23 mouse cellular contexts compared by ENCODE assay signal in genomic region chr3:86629379-86629778, GRCm38 (mm10).
DNase-seq lines count a peak whose midpoint lies in the region; ATAC-seq and TF ChIP-seq lines count a peak whose summit lies in the region.
"Had no signal": no experiment of that assay in that cellular context is flagged by ENCODE, and none has a peak within 500 bp of the region (broad histone marks: within the 10 kb centered on the region; RNA-seq: fewer than 3 reads in every experiment).

No protein-coding gene starts in this region.

- WGBS in midbrain, embryonic 11.5 days, result 91% methylated on average over 4 of the region's 4 CpGs
- 96% methylated on average over 4 of the region's 4 CpGs for WGBS in midbrain, embryonic 16.5 days
- WGBS in liver, embryonic 14.5 days (ENCODE audit: insufficient replicate concordance), result 35% methylated on average over 4 of the region's 4 CpGs
- 86% methylated on average over 4 of the region's 4 CpGs for WGBS in limb, embryonic 10.5 days

- H3K36me3 ChIP-seq in midbrain, embryonic 11.5 days (ENCODE audit: control insufficient read depth, insufficient read depth, low read length), result no peaks in the 10 kb centered on the region
- no peaks in the 10 kb centered on the region for H3K36me3 ChIP-seq in midbrain, embryonic 16.5 days (ENCODE audit: control insufficient read depth, insufficient read depth, low read length)
- H3K36me3 ChIP-seq in liver, embryonic 14.5 days (replicated peaks; ENCODE audit: control insufficient read depth, insufficient read depth, low read depth), result no peaks in the 10 kb centered on the region
- H3K36me3 ChIP-seq in limb, embryonic 10.5 days, result no peaks in the 10 kb centered on the region
- H3K36me3 ChIP-seq: embryonic facial prominence, embryonic 15.5 days; forebrain, embryonic 12.5 days; heart, embryonic 13.5 days; hindbrain, embryonic 12.5 days had no signal

- H3K27ac ChIP-seq in midbrain, embryonic 11.5 days (ENCODE audit: low read depth, low read length), result no peak overlapping the region
- H3K27ac ChIP-seq in midbrain, embryonic 16.5 days (ENCODE audit: low read length), result no peak overlapping the region
- no peak overlapping the region for H3K27ac ChIP-seq in liver, embryonic 14.5 days
- H3K27ac ChIP-seq in limb, embryonic 10.5 days, result no peak overlapping the region
- H3K27ac ChIP-seq: embryonic facial prominence, embryonic 15.5 days; forebrain, embryonic 12.5 days; heart, embryonic 13.5 days; hindbrain, embryonic 12.5 days; hindbrain, postnatal 0 days had no signal

- H3K27me3 ChIP-seq in midbrain, embryonic 11.5 days (ENCODE audit: control insufficient read depth, insufficient read depth, low read length), result no peaks in the 10 kb centered on the region
- H3K27me3 ChIP-seq in midbrain, embryonic 16.5 days (ENCODE audit: control insufficient read depth, insufficient read depth, low read depth, low read length), result no peaks in the 10 kb centered on the region
- no peaks in the 10 kb centered on the region for H3K27me3 ChIP-seq in liver, embryonic 14.5 days (ENCODE audit: control insufficient read depth, insufficient read depth, low read length)
- no peaks in the 10 kb centered on the region for H3K27me3 ChIP-seq in limb, embryonic 10.5 days (ENCODE audit: low read depth, poor library complexity, severe bottlenecking)
- H3K27me3 ChIP-seq: embryonic facial prominence, embryonic 15.5 days; forebrain, embryonic 12.5 days; heart, embryonic 13.5 days; hindbrain, embryonic 12.5 days had no signal

- peak; percentile 18; the same call in 1 of the 2 replicates for TF ChIP-seq EP300 in liver, embryonic 14.5 days (IDR thresholded peaks at IDR 0.05; ENCODE audit: low read depth)

- H3K9me3 ChIP-seq in midbrain, embryonic 11.5 days (ENCODE audit: control insufficient read depth, low read length), result no peaks in the 10 kb centered on the region
- H3K9me3 ChIP-seq in midbrain, embryonic 16.5 days (replicated peaks; ENCODE audit: control insufficient read depth, low read length, poor library complexity, severe bottlenecking), result no peaks in the 10 kb centered on the region
- no peaks in the 10 kb centered on the region for H3K9me3 ChIP-seq in liver, embryonic 14.5 days (ENCODE audit: control insufficient read depth, low read length)
- H3K9me3 ChIP-seq in limb, embryonic 10.5 days (replicated peaks), result no peaks in the 10 kb centered on the region
- H3K9me3 ChIP-seq: embryonic facial prominence, embryonic 15.5 days; forebrain, embryonic 12.5 days; heart, embryonic 13.5 days; hindbrain, embryonic 12.5 days had no signal

- peak; percentile 51 for DNase-seq in midbrain, embryonic 11.5 days (ENCODE audit: low spot score, missing footprints)
- peak; percentile 16 for DNase-seq in c-Kit-positive CD71-positive TER-119-negative erythroid progenitor cells, embryonic 14.5 days (ENCODE audit: low read depth)
- no peak for DNase-seq in liver, embryonic 14.5 days (ENCODE audit: low read depth in 3 of 3, low spot score in 3 of 3)
- no peak for DNase-seq in B cell, adult 2 months
- no peak for DNase-seq in ovary, postnatal 14 days (ENCODE audit: low spot score)
- DNase-seq in limb, embryonic 10.5 days (ENCODE audit: low spot score), result no peak
- DNase-seq: adrenal gland, adult 2 months; adrenal gland, postnatal 25 days; cerebellum, adult 2 months; cerebellum, postnatal 10 days; embryo, embryonic 11 days; gastrocnemius, postnatal 36 days; heart, adult 11 months; heart, postnatal 4 days had no signal

- H3K4me1 ChIP-seq in midbrain, embryonic 11.5 days (ENCODE audit: control insufficient read depth, insufficient read depth, low read length), result no peaks in the 10 kb centered on the region
- H3K4me1 ChIP-seq in midbrain, embryonic 16.5 days (ENCODE audit: control insufficient read depth, insufficient read depth, low read length), result no peaks in the 10 kb centered on the region
- H3K4me1 ChIP-seq in liver, embryonic 14.5 days (replicated peaks; ENCODE audit: control insufficient read depth in 2 of 2, insufficient read depth in 2 of 2, low read length in 1 of 2), result peaks cover 8 to 16% of the 10 kb centered on the region in 2 experiments
- H3K4me1 ChIP-seq in limb, embryonic 10.5 days, result 0 out of 2 replicates have a peak, but pooled peaks cover 5% of the 10 kb centered on the region
- H3K4me1 ChIP-seq: embryonic facial prominence, embryonic 15.5 days; forebrain, embryonic 12.5 days; hindbrain, embryonic 12.5 days had no signal

- no peak overlapping the region for H3K9ac ChIP-seq in midbrain, embryonic 11.5 days (ENCODE audit: low read length)
- no peak overlapping the region for H3K9ac ChIP-seq in midbrain, embryonic 16.5 days (ENCODE audit: low read depth, low read length)
- H3K9ac ChIP-seq in liver, embryonic 14.5 days (replicated peaks), result no peak overlapping the region
- H3K9ac ChIP-seq: embryonic facial prominence, embryonic 15.5 days; forebrain, embryonic 12.5 days; heart, embryonic 13.5 days; hindbrain, embryonic 12.5 days had no signal

- no peak for TF ChIP-seq CTCF in liver, embryonic 14.5 days (IDR thresholded peaks at IDR 0.05; ENCODE audit: low read depth)

- H3K4me2 ChIP-seq in midbrain, embryonic 11.5 days, result no peak overlapping the region
- H3K4me2 ChIP-seq in midbrain, embryonic 16.5 days (ENCODE audit: low read length), result no peak overlapping the region
- no peak overlapping the region for H3K4me2 ChIP-seq in liver, embryonic 14.5 days (ENCODE audit: low read depth)
- H3K4me2 ChIP-seq: embryonic facial prominence, embryonic 15.5 days; forebrain, embryonic 12.5 days; heart, embryonic 13.5 days; hindbrain, embryonic 12.5 days had no signal

- ATAC-seq in midbrain, embryonic 11.5 days (ENCODE audit: low FRiP score), result no peak
- ATAC-seq in midbrain, embryonic 16.5 days, result no peak
- peak; percentile 50; the same call in 1 of the 2 replicates for ATAC-seq in liver, embryonic 14.5 days (ENCODE audit: insufficient read depth)
- ATAC-seq: CD4-positive, CD25-positive, alpha-beta regulatory T cell, adult 4 months; forebrain, embryonic 16.5 days; hindbrain, postnatal 0 days had no signal

- H3K4me3 ChIP-seq in midbrain, embryonic 11.5 days (ENCODE audit: low read depth, low read length), result no peak overlapping the region
- H3K4me3 ChIP-seq in midbrain, embryonic 16.5 days (ENCODE audit: low read depth, low read length), result no peak overlapping the region
- H3K4me3 ChIP-seq in liver, embryonic 14.5 days (ENCODE audit: insufficient read depth in 1 of 2, low read depth in 2 of 2, low read length in 2 of 2), result no peak overlapping the region
- no peak overlapping the region for H3K4me3 ChIP-seq in limb, embryonic 10.5 days
- H3K4me3 ChIP-seq: embryonic facial prominence, embryonic 15.5 days; erythroblast, embryonic 14.5 days; forebrain, embryonic 12.5 days; heart, embryonic 13.5 days; hindbrain, embryonic 12.5 days had no signal

Comparison
In these comparisons a context has a peak if more than half of its experiments do, and no peak if none do; other contexts are left out.
1. DNase-seq: peak in midbrain, embryonic 11.5 days (single experiment) and c-Kit-positive CD71-positive TER-119-negative erythroid progenitor cells, embryonic 14.5 days (single experiment); none in liver, embryonic 14.5 days (0 of 3), B cell, adult 2 months (0 of 2), ovary, postnatal 14 days (single experiment) and limb, embryonic 10.5 days (single experiment).